Mouse (Mus musculus) layer of hippocampus, postnatal 10 days (tissue): ENCODE measurements around the gene Lmbr1l. TPM values are rescaled to one million over a fixed set of nuclear protein-coding genes. Genes with fewer than 3 reads are reported as not detected.
A peak's percentile ranks its signal among the peaks of the same experiment; 100 is the strongest.

Source experiments
- DNase-seq, 2 experiments: peaks; one replicate each; pipeline ENCODE4 v3.0.0; 2021; ENCODE audit warnings: low spot score in 2 of 2
- total RNA-seq, 2 experiments: library from RNA; stranded (reverse); gene quantifications; 2 replicates each; pipeline ENCODE4 v1.2.3; 2021

Gene Lmbr1l
- total RNA-seq, 2 experiments from 2014 or later = 17.2 to 27.3 TPM

DNA sequence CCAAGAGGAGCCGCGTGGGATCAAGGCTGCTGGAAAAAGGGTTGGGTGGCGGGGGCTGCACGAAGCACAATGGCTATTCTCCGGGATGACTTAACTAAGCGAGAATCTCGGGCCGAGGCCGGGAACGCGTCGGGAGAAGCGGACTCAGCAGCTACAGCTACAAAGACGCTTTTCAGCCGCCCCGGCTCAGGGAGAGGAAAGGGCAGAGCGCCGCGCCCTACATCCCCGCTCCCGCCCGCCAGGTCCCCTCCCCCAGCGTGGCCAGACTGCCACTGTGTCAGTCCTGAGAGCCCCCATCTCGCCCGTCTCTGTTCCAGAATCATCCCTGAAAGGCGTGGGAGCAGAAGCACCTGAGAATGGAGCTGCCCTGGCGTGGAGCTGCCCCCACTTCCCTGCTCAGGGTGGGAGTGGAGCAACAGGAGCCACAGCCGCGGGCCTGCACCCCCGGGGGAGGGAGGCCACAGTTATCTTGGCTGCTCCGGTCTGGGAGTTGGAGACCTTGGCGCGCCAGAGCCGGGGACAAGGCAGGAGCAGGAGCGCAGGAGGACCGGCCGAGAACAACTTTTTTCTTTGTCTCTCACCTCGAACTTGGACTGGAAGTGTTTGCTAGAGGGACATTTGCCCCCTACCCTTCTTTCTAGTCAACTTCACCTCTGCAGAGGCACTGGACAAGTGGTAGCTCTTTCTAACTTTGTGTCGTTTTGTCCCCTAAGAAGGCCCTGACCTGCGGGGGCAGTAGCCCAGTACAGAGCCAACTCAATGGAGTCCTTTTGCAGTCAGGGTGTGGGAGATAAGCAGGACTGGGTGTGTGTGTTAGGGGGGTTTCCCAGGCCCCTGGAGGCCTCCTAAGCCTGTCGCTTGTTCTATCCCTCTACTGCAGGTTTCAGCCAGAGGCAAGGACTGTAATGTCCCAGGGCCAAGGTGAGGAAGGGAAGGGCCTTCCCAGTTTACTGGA is 22.1 kb downstream of the Lmbr1l start:
- DNase-seq = no peak

- DNase-seq = no peak
Observed at GRCm38 (mm10) chr15:98894746-98895634, 23.0 kb downstream of the Lmbr1l start.

DNA sequence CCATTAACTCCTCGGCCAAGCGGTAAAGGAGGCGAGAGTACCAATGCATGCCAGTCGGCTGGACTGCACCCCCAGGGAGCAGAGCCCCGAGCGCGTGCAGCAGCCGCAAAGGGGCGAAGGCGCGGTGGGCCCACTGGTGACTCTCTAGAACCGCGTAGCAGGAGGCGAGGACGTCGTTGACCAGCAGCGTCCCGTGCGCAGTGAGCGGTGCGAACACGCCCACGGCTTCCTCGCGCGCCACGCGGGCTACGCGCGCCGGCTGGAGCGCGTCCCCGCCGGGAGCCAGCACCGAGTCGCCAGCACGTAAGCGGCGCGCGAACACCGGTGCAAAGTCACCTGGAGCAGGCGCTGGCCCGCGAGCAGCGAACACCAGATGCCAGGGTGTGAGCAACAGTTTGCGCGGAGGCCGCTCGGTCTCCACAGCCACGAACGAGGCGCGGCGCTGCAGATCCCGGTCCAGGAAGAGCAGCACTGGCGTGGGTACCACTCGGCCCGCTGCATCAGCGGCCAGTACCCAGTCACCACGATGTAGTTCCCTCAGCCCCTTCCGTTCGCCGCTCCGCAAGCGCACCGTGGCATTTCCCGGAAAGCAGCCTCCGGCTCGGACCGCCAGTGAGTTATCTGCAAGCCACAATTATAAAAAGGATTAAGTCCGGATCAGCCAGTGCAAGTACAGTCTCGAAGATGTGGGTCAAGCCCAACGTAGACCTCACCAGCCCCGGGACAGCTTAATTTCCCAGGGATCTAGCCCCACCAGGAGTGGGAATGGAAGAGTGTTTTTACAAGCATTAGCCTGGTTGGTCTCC is 23.9 kb downstream of the Lmbr1l start, which contains the start of gene Rhebl1:
Rhebl1 (minus strand) TSS at position 601 of the 806 bp plus-strand sequence.
- DNase-seq = peak; percentile 37 to 41

DNA sequence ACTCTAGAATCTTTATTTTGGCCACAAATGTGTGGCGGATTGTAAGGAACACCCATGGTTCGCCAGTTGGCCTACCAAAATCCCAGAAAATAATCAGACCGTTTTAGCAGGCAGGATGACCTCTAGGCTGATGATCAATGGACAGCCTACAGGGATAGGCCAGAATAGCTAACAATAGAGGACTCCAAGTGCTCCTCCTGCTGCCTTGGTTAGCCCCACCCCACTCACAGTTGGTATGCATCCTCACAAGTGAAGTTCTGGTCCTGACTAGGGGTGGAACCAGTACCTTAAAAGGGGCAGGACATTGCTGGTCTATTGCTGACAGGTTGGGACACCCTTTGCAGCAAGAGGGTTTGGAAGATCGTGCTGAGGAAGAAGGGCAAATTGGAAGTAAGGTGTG is 25.0 kb downstream of the Lmbr1l start:
- no peak for DNase-seq

DNA sequence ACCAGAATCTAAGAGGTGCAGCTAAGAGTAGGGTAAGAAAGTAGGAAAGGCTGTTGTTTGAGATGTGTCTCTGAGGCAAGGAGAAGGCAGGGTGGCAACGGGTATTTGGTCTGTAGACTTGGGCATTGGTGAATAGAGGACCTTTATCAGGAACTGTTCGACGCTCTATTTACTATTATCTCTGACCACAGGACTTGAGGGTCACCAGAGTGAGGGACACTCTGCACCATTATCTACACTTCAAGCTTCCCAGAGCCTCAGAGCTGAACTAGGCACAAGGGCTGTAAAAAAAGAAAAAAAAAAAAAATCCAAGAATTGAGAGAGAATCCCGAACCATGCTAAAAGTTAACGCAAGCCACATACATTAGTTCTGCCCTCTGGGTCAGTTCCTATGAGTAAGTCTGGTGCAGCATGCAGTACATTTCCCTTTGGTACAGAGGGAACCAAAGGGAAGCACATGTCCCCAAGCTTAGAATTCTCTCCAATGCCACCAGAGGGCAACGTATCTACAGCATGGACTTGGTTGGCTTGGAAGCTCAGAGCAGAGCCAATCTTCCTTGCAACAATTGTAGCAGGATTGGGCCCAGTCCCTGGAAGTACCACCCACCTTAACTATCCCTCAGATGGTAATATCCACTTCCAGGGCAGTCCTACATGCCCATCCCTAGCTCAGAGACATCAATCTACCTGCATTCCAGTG is 26.0 kb downstream of the Lmbr1l start:
- DNase-seq = peak; percentile 60 to 71

DNA sequence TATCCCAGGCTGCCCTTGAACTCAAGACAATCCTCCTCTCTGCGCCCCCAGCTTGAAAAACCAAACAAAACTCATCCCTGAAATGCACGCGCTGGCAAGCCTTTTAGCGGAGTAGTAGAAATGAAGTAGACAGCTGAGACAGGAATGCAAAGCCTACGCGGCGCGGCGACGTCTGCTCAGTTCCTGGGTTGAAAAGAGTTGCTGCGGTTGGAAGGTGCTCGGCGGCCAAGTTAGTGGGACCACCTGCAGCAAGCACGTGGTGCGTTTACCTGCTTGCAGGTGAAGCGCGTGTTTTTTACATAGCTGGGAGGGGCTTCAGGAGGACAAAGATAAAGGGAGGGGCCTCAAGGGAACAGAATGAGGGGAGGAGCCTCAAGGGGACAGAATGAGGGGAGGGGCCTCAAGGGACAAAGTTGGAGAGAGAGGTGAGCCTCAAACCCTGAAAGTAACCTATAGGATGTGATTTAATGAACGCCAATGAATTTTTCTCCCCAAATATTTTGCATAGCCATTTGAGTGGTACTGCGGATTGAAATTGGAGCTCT is 26.8 kb downstream of the Lmbr1l start:
- no peak for DNase-seq

DNA sequence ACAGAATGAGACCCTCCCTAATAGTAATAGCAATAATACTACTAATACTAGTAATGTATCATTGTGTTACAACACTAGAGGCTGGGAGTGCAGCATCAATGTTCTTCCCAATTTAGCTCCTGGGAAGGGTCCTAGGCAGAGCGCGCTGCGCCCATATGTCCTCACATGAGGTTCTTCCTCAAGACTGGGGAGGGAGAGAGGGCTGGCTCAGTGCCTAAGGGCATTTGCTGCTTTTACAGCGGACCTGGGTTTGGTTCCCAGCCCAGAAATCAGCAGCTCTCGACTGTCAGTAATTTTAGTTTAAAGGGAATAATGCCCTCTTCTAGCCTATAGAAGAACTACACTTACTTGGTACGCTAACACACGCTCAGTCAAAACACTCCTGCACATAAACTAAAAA is 30.5 kb downstream of the Lmbr1l start:
- DNase-seq = no peak

DNA sequence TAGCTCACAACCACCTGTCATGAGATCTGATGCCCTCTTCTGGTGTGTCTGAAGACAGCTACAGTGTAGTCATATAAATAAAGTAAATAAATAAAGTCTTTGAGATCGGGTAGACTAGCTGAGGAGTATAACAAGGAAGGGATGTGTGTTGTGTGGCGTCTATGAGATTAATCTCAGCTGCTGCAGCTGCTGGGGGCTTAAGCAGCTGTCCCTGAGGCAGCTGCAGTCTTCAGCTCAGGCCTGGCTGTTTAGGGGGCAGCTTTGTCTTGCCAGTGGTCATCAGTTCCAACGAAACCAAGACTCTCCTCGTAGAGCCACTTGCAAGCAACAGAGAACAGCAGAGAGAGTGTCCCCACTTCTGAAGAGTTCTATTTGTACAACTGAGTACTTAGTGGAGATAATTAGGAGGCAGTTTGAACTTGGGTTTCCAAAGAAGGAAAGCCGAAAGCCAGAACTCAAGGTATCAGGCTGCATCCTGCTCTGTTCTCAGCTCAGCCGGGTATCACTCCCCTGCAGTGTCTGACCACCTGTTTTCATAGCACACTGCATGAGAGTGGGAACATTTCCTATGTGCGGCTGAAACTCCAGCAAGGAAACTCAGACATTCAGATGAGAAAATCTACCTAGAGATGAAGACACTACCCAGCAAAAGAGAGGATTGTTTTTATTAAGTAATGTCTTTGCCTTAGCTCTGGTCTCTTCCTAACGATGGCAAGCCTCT is 31.2 kb downstream of the Lmbr1l start:
- DNase-seq = no peak

GRCm38 (mm10) chr15:98884106-98884505 is 33.9 kb downstream of the Lmbr1l start:
- DNase-seq = no peak

- no peak for DNase-seq
Observed at GRCm38 (mm10) chr15:98883661-98884060, 34.4 kb downstream of the Lmbr1l start.

DNA sequence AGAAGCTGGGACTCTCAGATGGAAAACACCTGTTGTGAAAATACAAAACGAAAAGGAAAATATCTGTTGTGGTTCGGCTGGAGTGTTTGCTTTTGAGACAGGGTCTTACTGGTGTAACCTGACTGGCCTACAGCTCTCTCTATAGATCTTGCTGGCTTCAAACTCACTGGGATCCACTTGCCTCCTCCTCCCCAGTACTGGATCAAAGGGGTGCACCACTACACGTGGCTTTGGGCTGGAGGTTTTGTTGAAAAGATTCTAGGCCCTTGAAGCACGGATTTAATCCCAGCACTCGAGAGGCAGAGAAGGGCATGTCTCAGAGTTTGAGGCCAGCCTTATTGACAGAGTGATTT is 36.4 kb downstream of the Lmbr1l start:
- no peak for DNase-seq

- DNase-seq = peak; percentile 80 to 81
Observed at GRCm38 (mm10) chr15:98880978-98881655, 36.9 kb downstream of the Lmbr1l start.

DNA sequence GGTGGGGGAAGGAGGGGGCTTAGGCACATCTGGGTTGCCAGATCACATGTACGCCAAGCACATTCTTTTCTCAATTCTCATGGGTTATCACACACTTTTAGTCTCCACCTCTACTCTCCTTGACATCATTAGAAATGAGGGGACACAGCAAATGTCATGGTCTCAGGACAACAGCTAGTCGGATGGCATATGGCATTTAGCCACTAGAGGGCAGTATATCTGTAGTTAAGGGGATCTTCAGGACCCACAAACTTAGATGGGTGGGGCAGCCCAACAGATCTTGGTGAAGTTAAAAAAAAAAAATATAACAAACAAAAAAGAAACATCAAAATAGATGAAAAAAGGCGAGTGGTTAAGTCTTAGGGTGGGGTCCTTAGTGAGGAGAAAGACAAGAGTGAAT is 40.7 kb downstream of the Lmbr1l start:
- peak in 1 of 2 experiments; percentile 66 for DNase-seq

DNA sequence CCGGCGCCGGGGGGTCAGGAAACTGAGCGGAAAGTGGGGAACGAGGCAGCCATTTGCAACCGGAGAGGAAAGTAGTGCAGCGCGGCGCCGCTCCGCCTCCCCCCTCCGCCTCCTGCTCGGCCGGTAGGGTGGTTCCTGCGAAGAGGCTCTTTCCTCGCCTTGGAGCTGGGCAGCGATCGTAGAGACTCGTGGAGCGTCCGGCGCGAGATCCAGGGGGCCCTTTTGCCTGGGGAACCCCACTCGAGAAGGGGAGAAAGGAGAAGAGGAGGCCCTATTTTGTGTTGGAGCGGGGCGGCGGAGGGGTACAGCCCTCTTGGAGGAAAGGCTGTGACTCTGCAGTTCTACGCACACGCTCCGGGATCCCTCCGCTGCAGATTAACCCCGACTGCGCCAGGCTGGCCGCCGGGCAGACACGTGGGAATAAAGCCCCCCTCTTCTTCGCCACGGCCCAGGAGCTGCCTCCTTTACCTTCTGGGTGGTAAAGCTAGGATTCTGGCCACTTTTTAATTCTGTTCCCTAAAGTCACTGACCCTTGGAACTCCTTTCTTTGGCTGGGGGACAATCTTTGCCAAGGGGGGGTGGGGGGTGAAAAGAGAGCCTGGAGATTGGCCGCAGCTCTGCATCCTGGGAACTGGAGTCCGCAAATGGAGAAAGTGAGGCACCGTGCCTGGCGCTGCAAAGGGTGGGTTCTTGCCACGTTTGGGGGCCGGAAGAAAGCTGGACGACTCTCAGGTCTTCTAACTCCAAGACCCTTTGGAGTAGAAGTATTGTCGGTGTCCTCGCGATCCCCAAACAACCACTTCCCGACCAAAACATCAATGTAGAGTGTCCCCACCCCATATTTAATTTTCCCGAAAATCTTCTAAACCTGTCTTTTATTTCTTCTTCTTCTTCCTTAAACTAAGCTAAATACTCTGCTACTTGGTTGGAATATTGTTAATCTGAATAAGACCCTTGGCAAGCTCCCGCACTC is 45.8 kb downstream of the Lmbr1l start:
- peak; percentile 93 to 95 for DNase-seq

- no peak for DNase-seq
Observed at GRCm38 (mm10) chr15:98871070-98871915, 46.7 kb downstream of the Lmbr1l start, which contains the start of gene Kmt2d. TSS of gene Kmt2d (minus strand) at chr15:98871204.

DNA sequence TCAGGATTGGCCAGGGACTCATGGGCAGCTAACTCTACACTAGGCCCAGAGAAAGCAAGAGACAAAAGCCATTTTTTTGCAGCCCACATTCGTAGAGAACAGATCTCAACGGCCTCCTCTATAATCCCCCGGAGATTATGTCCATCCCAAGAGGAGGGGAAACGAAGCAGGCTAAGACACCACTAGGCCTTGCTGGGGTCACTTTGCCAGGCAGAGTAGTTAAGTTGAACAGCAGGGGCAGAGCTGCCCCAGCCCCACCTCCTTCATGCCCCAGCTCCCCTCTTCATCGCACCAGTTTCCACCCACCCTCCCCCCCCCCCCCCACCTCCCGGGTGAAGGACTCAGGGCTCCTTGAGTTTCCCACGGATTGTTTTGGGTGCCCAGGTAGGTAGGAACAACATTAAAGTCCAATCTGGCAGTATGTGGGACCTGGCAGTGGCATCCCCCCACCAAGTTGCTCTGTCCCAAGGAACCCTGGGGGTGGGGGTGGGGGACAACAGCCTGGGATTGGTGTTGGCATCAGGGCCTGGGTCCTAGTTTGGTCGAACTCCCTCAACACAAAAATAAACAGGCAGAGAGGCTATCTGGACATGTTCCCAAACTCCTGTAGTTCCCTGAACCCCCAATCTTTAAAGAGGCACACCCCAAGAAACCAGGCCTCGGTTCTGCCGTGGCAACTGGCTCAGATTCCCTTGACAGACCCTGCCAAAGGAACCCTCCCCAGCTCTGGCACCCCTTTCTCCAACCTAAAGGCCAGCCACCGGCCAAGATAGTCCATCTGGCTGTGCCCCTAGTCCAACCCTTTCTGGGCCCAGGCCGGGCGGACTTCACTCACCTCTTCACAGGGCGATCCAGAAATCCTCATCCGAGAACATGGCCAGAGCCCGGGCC is 47.6 kb downstream of the Lmbr1l start:
- peak; percentile 34 to 58 for DNase-seq
